Mouse (Mus musculus) embryonic fibroblast, embryonic 13.5 days (primary cell): ENCODE measurements around the gene Ppfia4. TPM values are rescaled to one million over a fixed set of nuclear protein-coding genes. Genes with fewer than 3 reads are reported as not detected.

Source experiments
- H3K27ac ChIP-seq: 2 replicates; pipeline ENCODE4 v1.5.1; 2012; ENCODE audit warnings: low read length, control low read depth, inconsistent platforms; ENCODE audit not compliant: insufficient read depth
- H3K4me1 ChIP-seq: 2 replicates; pipeline ENCODE4 v1.6.1; 2011; ENCODE audit warnings: low read length; ENCODE audit not compliant: control insufficient read depth, insufficient read depth
- H3K4me3 ChIP-seq: 2 replicates; pipeline ENCODE4 v1.5.1; 2011; ENCODE audit warnings: mild to moderate bottlenecking, control low read depth, low read length; ENCODE audit not compliant: insufficient read depth
- CTCF ChIP-seq: IDR thresholded peaks from 2 replicates; pipeline ENCODE4 v1.5.1; 2011; ENCODE audit warnings: mild to moderate bottlenecking, control low read depth, low read length, moderate library complexity, borderline replicate concordance; ENCODE audit not compliant: insufficient read depth
- POLR2A ChIP-seq: IDR thresholded peaks from 2 replicates; pipeline ENCODE4 v1.6.1; 2011; ENCODE audit warnings: low read depth, mild to moderate bottlenecking, control low read depth, low read length, moderate library complexity
- polyA plus RNA-seq: library from polyadenylated mRNA; stranded (reverse); fragments of >200 nt; gene quantifications from 2 replicates; pipeline ENCODE4 v1.2.4, GENCODE M21; 2011; ENCODE audit warnings: low read depth; ENCODE audit not compliant: missing spikeins, insufficient read length

The Ppfia4 gene
- polyA plus RNA-seq, 1 experiment = 1.4 TPM

- TF ChIP-seq CTCF (no peak), POLR2A (no peak)
- Histone ChIP-seq H3K27ac (no peak overlapping the region), H3K4me1 (0 out of 2 replicates have a peak, but pooled peaks cover 2% of the 10 kb centered on the region), H3K4me3 (no peak overlapping the region)
These were observed 24.7 kb upstream of the Ppfia4 start for GRCm38 (mm10) chr1:134357461-134357860.

GRCm38 (mm10) chr1:134353326-134353725 is 20.6 kb upstream of the Ppfia4 start:
- H3K4me1 ChIP-seq = no peaks in the 10 kb centered on the region
- no peak overlapping the region for H3K4me3 ChIP-seq
- no peak for TF ChIP-seq POLR2A
- no peak for TF ChIP-seq CTCF
- H3K27ac ChIP-seq = no peak overlapping the region

GRCm38 (mm10) chr1:134347791-134348190 is 15.1 kb upstream of the Ppfia4 start:
- Histone ChIP-seq H3K4me3 (no peak overlapping the region), H3K4me1 (no peaks in the 10 kb centered on the region; the same call in 1 of the 2 replicates), H3K27ac (no peak overlapping the region)
- TF ChIP-seq POLR2A = no peak
- TF ChIP-seq CTCF = no peak

- Histone ChIP-seq H3K4me1 (no peaks in the 10 kb centered on the region; the same call in 1 of the 2 replicates), H3K27ac (no peak overlapping the region), H3K4me3 (no peak overlapping the region)
- TF ChIP-seq CTCF = no peak
- no peak for TF ChIP-seq POLR2A
These were observed 12.3 kb upstream of the Ppfia4 start for GRCm38 (mm10) chr1:134345075-134345474.

- TF ChIP-seq CTCF = no peak
- peak; percentile 37 for TF ChIP-seq POLR2A
- H3K27ac ChIP-seq = no peak overlapping the region
- no peaks in the 10 kb centered on the region; the same call in 1 of the 2 replicates for H3K4me1 ChIP-seq
- H3K4me3 ChIP-seq = no peak overlapping the region
These were observed 11.6 kb upstream of the Ppfia4 start for GRCm38 (mm10) chr1:134344005-134344950.

GRCm38 (mm10) chr1:134343567-134343966 is 10.8 kb upstream of the Ppfia4 start:
- TF ChIP-seq POLR2A = no peak
- TF ChIP-seq CTCF = no peak

GRCm38 (mm10) chr1:134342781-134343310 is 10.1 kb upstream of the Ppfia4 start:
- Histone ChIP-seq H3K4me3 (no peak overlapping the region), H3K4me1 (no peaks in the 10 kb centered on the region; the same call in 1 of the 2 replicates), H3K27ac (no peak overlapping the region)
- no peak for TF ChIP-seq CTCF
- TF ChIP-seq POLR2A = no peak

More at GRCm38 (mm10) chr1:134343567-134343966, 10.8 kb upstream of the Ppfia4 start:
- no peak overlapping the region for H3K27ac ChIP-seq
- no peak overlapping the region for H3K4me3 ChIP-seq
- H3K4me1 ChIP-seq = no peaks in the 10 kb centered on the region; the same call in 1 of the 2 replicates

- Histone ChIP-seq H3K27ac (no peak overlapping the region), H3K4me3 (no peak overlapping the region), H3K4me1 (no peaks in the 10 kb centered on the region; the same call in 1 of the 2 replicates)
- TF ChIP-seq CTCF (no peak), POLR2A (no peak)
These were observed 9.5 kb upstream of the Ppfia4 start for GRCm38 (mm10) chr1:134342278-134342664.

GRCm38 (mm10) chr1:134341641-134342277 is 9.0 kb upstream of the Ppfia4 start:
- TF ChIP-seq POLR2A (no peak), CTCF (no peak)
- Histone ChIP-seq H3K4me1 (no peaks in the 10 kb centered on the region; the same call in 1 of the 2 replicates), H3K27ac (no peak overlapping the region), H3K4me3 (no peak overlapping the region)
